Mouse (Mus musculus) fibroblast of lung, adult 2 months (primary cell): ENCODE results near the gene Pygb.

Experiments
- DNase-seq: peaks from one replicate; pipeline ENCODE4 v3.0.0-alpha.2; 2011; ENCODE audit warnings: low read depth

Gene Pygb

DNA sequence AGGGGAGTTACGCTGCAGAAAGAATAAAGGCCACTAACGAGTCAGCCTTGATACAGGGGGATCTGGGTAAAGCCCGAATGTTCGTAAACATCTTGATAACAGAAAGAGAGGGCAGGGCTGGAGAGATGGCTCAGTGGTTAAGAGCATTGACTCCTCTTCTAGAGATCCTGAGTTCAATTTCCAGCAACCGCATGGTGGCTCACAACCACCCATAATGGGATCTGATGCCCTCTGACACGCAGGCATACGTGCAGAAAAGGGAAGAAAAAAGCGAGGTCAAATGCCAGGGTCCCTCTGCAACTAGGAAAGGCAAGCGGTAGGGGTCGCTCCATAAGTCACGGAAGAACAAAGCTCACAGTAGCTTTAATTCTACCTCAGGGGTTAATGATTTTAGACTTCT is 54.6 kb downstream of the Pygb start:
- no peak for DNase-seq

DNA sequence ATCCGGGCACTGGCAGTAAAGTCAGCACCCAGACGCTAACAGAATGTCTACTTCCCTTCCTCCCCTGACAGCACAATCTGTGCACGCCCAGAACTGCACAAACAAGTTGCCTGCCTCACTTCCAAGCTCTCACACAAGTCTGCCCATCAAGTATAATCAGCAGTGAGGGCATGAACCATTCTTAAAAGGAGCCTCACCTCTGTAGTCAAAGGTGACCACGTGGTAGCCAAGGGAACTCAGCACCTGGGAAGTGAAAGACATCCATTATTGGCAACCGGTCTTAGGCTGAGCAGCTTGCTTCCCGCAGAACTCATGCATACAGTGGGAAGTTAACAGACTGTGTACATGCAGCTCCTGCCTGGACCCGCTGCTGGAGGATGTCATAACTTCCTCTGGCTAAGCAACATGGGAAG is 55.5 kb downstream of the Pygb start:
- no peak for DNase-seq

DNA sequence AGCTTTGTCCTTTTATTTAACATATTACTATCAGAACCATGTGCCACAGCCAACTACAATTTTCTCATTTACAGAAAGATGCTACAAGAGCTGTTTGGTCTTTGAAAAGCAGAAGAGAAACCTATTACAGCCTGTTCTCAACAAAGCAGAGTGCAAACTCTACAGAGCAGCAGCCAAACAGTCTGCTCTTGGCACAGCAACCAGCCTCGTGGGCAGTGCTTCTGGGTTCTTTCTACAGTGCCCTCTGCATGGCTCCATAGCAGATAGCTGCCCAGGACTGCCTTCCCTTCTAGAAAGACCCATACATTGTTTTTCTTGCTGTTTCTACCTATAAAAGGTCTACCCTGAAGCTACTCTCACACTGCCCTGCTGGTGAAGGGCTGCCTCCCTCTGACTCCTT is 58.3 kb downstream of the Pygb start:
- no peak for DNase-seq

DNA sequence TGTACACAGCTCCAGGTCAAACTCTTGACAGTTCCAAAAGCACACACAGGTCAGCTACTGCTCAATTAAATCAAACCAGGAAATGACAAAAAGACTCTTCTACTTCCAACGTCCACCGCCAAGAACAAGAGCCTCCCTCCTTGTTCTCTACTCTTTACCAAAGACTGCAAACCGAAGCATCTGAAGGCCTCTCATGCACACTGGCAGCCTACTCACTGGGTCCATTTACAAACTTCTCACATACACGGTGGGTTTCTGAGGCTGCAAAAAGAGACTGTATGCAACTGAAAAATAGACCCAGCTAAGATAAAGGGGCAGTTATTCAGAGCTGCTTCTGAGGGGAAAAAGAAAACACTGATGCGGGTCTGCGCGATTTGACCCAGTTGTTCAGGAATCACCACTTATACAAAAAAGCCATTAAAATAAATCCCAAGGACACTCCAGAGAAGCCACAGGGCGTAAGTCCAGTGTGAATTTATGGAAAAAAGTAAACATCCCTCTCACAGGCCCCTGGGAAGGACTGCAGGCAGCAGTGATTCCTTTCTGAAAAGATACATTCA is 61.0 kb downstream of the Pygb start:
- DNase-seq, result no peak

DNA sequence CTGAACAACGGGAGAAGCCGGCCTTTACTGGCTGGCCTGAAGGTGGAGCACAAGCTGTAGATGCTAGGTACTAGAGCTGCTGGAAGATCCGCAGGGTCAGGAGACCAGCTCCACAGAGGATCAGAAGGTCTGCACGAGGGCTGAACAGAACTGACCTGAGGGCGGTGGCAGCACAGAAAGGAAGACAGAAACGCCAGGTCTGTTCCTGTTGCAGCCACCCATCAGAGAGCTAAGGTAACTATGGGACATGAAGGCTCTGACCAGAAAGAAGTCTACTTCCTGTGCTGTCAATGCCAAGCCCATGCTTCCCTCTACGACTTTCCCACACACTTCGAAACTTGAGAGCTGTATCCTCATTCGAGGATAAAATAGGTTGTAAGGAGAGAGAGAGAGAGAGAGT is 64.7 kb downstream of the Pygb start:
- DNase-seq, result no peak

DNA sequence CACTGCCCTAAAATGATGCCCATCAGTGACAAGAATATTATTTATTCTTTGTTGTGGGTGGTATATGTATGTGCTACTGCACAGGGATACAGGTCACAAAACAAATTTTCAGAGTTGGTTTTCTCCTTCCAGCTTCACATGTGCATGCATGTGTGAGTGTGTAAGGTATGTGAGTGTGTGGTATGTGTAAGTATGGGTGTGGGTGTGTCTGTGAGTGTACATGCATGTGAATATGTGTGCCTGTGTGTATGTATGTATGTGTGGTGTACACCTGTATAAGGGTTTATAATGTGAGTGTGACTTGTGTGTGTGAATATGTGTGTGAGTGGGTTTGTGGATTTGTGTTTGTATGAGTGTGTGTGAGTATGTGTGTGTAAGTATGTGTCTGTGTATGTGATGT is 68.7 kb downstream of the Pygb start:
- no peak for DNase-seq

DNA sequence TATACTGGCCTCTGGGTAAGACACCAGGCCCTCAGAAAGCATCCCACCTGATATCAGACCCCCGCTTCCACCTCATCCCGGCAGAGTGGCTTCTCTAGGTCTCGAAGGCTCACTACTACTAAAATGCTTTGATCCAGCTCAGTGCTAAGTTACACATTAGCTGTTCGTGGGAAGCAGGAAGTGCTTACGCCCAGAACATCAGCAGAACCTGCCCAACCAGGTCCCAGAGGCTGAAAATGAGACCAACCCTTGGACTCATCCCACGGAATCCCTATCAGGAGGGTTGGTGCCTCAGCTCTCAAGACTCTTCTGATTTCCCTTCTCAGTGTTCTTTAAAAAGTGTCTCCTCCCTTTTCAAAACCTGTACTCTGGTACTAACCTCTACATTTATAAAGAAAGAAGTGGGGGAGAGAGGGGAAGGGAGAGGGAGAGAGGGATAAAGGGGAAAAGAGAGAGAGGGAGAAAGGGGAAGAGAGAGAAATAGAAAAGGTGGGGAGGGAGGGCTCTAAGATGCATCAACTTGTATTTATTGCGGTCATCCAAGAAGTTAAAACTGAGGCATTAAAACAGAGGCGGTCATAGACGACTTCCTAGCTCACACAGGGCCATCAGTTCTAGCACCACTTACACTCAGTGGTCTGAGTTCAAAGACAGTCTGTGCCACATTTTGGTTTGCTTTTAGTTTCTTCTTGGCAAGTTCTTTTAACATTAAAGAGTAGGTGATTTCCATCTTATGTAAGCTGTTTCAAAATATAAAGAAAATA is 72.4 kb downstream of the Pygb start:
- DNase-seq, result no peak

DNA sequence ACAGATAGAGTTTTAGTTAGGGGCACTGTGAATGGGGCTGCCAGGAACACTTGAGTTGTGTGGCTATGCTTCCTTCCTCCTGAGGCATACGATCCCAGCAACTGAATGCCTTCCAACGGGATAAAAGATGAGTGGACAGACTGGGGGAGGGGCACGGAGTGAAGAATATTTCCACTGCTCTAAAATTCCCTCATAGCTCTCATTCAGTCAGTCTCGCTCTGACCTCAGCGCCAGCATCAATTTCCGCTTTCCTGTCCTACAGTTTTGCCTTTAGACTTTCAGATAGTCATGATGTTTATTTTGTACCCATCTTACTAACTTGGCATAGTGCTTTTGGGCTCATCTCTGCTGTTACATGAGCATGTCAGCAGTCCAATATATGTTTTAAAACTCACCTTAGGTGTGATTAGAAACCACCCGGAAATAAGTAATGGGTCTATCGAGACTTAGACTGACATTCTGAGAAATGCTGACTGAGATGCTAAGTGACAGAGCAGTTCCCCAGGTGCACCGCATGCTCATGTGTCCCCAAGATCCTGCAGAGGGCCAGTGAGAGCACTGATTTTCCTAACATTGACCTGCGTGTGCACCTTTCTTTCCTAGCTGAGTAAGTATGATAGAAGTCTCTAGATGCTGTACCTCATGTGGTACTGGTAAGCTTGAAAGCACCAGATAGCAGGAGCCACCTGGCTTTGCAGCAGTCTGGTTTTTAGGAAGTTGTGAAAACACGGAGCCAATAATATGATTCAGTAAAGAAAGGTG is 73.4 kb downstream of the Pygb start:
- no peak for DNase-seq

DNA sequence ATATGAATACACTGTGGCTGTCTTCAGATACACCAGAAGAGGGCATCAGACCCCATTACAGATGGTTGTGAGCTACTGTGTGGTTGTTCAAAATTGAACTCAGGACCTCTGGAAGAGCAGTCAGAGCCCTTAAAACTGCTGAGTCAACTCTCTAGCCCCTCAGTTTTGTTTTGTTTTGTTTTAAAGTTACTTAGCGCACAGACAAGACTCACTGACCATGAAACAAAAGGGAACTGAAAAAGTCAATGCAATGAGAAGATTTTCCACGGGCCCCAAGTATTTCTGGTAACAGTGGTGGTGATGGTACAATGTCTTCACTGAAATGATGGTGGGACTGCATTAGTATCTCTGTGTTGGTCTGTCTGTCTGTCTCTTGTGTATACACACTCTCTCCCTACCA is 74.6 kb downstream of the Pygb start:
- no peak for DNase-seq

DNA sequence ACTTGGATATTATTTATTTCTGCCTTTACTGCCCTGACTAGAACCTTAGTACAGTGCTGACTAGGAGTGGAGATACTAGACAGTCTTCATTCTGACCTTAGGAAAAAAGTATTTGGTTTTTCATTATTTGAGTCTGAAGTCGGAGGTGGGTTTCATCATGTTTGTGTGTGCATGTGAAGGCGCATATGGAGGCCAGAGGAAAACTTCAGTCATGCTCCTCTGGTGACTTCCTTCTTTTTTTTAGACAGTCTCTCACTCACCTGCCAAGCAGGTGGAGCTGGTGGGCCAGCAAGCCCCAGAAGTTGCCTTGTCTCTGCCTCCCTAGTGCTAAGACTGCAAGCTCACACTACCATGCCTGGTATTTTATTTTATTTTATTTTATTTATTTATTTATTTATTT is 80.5 kb downstream of the Pygb start:
- no peak for DNase-seq

DNA sequence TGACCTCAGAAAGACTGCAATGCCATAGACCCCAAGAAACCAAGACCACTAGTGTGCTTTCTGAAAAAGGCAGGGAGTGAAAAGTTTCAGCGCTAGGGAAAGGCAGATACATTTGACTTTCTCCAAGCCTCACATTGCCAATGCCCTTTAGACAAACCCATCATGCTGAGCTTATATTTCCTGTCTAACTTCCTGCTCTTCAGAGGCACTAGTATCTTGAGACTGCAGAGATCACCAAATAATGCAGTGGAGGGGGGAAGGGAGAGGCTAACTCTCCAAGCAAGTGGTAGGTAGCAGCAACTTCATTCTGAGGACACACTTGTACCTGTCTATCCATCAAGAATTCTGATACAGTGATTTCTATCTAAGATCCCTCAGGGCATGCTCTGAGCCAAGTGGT is 82.9 kb downstream of the Pygb start:
- no peak for DNase-seq

DNA sequence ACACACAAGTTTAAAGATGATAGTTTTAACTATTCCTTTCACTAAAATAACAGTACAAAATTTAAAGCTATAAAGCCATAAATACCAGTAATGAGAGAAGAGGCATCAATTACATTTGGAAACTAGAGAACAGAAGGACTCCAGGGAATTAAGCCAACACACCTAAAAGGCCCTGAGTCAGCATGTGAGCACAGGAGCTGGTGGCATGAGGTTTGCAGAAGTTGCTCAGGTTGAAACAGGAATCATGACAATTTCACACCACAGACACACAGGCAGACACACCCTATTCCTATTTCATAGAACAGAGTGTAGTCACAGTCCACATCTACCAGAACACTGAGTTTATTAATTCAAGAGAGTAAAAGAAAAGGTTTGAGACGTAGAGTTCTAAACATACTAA is 88.0 kb downstream of the Pygb start:
- no peak for DNase-seq

DNA sequence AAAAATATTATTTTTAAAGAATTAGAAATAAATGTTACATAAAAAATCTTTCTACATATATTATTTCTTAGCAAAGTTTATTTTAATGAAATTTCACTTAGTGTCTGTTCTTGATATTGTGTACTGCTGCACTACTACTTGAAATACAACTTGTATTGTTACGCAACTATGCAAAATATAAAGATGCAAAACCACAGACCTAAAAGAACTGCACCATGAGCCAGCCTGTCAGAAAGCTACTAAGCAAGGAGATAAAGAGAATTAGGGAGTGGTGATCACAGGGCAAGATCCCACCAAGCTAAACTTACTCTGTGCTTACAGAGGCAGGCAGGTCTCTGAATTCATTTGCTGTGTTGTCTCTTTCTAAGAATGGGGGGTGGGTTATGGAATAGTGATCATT is 88.7 kb downstream of the Pygb start:
- no peak for DNase-seq

DNA sequence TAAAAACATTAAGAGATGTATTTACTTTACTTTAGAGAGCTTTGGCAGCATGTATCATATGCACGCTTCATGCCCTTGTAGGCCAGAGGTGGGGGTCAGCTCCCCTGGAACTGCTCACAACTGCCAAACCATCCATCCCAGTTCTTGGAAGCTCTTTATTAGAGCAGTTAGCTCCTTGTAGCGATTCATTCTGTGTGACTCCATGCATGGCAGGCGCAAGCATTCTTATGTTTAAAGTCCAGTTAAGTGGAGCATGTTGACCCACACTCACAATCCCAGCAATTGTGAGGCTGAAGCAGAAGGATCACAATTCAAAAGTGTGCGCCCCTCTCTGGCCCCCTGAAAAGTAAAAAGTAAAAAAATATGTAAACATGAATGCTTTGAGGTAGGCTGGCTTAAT is 91.0 kb downstream of the Pygb start:
- DNase-seq, result no peak
